Mouse (Mus musculus) myocyte (in vitro differentiated cells): Measurements from ENCODE around the gene Efcab12.

ENCODE experiments used
- CEBPB ChIP-seq: IDR thresholded peaks from 2 replicates; pipeline ENCODE4 v1.6.1; 2011; ENCODE audit warnings: mild to moderate bottlenecking, moderate library complexity; ENCODE audit not compliant: poor library complexity, insufficient read depth, severe bottlenecking
- E2F4 ChIP-seq: IDR thresholded peaks from one replicate; pipeline ENCODE4 v1.6.1; 2011; ENCODE audit warnings: mild to moderate bottlenecking, control low read depth, moderate library complexity; ENCODE audit not compliant: insufficient read depth
- POLR2A ChIP-seq: IDR thresholded peaks from one replicate; pipeline ENCODE4 v1.6.1; 2011; ENCODE audit warnings: low read depth, mild to moderate bottlenecking, control low read depth, moderate library complexity; ENCODE audit not compliant: insufficient read length
- USF1 ChIP-seq: IDR thresholded peaks from one replicate; pipeline ENCODE4 v1.6.1; 2011; ENCODE audit warnings: low read depth, mild to moderate bottlenecking, control low read depth, moderate library complexity

DNA sequence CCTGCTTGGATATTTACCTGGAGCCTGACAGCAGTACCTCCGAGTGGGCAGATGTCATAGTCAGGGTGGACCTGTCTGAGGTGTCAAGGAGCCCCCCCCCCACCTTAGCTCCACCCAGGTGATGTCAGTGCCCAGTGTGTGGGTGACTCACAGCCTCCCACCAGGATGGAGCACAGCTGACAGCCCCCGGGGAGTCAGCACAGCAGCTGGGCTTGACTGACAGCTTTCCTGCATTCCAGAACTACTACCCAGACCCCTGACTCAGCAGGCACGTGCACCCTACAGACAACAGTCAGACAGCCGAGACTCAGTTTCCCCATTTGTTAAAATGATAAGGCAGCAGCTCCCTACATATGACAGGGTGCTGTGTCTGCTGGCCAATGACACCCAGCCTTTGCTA lies 77.2 kb downstream of the Efcab12 start:
- TF ChIP-seq USF1 = no peak
- no peak for TF ChIP-seq POLR2A
- TF ChIP-seq E2F4 = no peak
- TF ChIP-seq CEBPB = no peak
